Mouse (Mus musculus) stomach, embryonic 14.5 days (tissue): ENCODE measurements around the gene Grm7. TPM values are rescaled to one million over a fixed set of nuclear protein-coding genes. Genes with fewer than 3 reads are reported as not detected.

Experiments used
- ATAC-seq: fragments of 200-750 bp; cut with Nextera tagmentation; 2 replicates; pipeline ENCODE4 v1.8.0; 2017; ENCODE audit warnings: low read depth, moderate TSS enrichment; ENCODE audit not compliant: insufficient number of reproducible peaks, insufficient read depth, low FRiP score
- H3K27ac ChIP-seq: fragments of 300-500 bp; sonication (generic); 2 replicates; pipeline ENCODE4 v1.5.1; 2014; ENCODE audit warnings: mild to moderate bottlenecking, low read length, moderate library complexity, mixed read lengths
- H3K27me3 ChIP-seq: fragments of 300-500 bp; sonication (generic); 2 replicates; pipeline ENCODE4 v1.6.1; 2014; ENCODE audit warnings: low read length, control low read depth, mixed read lengths; ENCODE audit not compliant: control insufficient read depth, insufficient read depth
- H3K36me3 ChIP-seq: fragments of 300-500 bp; sonication (generic); 2 replicates; pipeline ENCODE4 v1.6.1; 2014; ENCODE audit warnings: mild to moderate bottlenecking, control low read depth, low read length, moderate library complexity, mixed read lengths; ENCODE audit not compliant: control insufficient read depth, insufficient read depth
- H3K4me1 ChIP-seq: fragments of 300-500 bp; sonication (generic); 2 replicates; pipeline ENCODE4 v1.6.1; 2014; ENCODE audit warnings: low read length, control low read depth, mixed read lengths; ENCODE audit not compliant: control insufficient read depth, insufficient read depth
- H3K4me2 ChIP-seq: fragments of 300-500 bp; sonication (generic); replicated peaks from 2 replicates; pipeline ENCODE4 v1.6.1; 2014; ENCODE audit warnings: low read depth, low read length, control low read depth
- H3K4me3 ChIP-seq: fragments of 300-500 bp; sonication (generic); 2 replicates; pipeline ENCODE4 v1.5.1; 2014; ENCODE audit warnings: low read depth, low read length, control low read depth
- H3K9ac ChIP-seq: fragments of 300-500 bp; sonication (generic); replicated peaks from 2 replicates; pipeline ENCODE4 v1.6.1; 2014; ENCODE audit warnings: low read depth, mild to moderate bottlenecking, control low read depth, low read length, moderate library complexity, mixed read lengths
- H3K9me3 ChIP-seq: fragments of 300-500 bp; sonication (generic); 2 replicates; pipeline ENCODE4 v1.6.1; 2016; ENCODE audit warnings: low read depth, low read length, control low read depth; ENCODE audit not compliant: control insufficient read depth
- WGBS: fragments of 180-500 bp; shearing (Covaris S2); extraction: QIAGEN DNeasy Blood & Tissue Kit; methylation state at CpG from one replicate; pipeline ENCODE4 v1.1.7; 2014; 5-methylcytosine and 5-hydroxymethylcytosine counted together
- polyA plus RNA-seq: library from polyadenylated mRNA; unstranded; fragments of >200 nt; fragmentation: Nextera tagmentation; extraction: Ambion mirVana; gene quantifications from 2 replicates; pipeline ENCODE4 v1.2.1, GENCODE M21; 2014

The Grm7 gene
- polyA plus RNA-seq, 1 experiment from 2014 or later = 3.3 TPM

GRCm38 (mm10) chr6:111424737-111425136 is 779.4 kb downstream of the Grm7 start:
- Histone ChIP-seq H3K9ac (no peak overlapping the region), H3K9me3 (no peaks in the 10 kb centered on the region), H3K27ac (no peak overlapping the region), H3K4me3 (no peak overlapping the region), H3K4me2 (no peak overlapping the region), H3K27me3 (no peaks in the 10 kb centered on the region), H3K4me1 (no peaks in the 10 kb centered on the region), H3K36me3 (no peaks in the 10 kb centered on the region)
- no peak for ATAC-seq
- WGBS = 88% methylated on average over 1 of the region's 1 CpGs

GRCm38 (mm10) chr6:111446228-111446627 is 800.8 kb downstream of the Grm7 start:
- WGBS = 85% methylated on average over 2 of the region's 2 CpGs

GRCm38 (mm10) chr6:111447851-111448250 is 802.5 kb downstream of the Grm7 start:
- no peaks in the 10 kb centered on the region for H3K4me1 ChIP-seq
- no peak for ATAC-seq
- H3K36me3 ChIP-seq = no peaks in the 10 kb centered on the region
- no peak overlapping the region for H3K27ac ChIP-seq
- no peak overlapping the region for H3K4me3 ChIP-seq
- no peaks in the 10 kb centered on the region for H3K9me3 ChIP-seq
- H3K9ac ChIP-seq = no peak overlapping the region
- no peak overlapping the region for H3K4me2 ChIP-seq
- no peaks in the 10 kb centered on the region for H3K27me3 ChIP-seq

More at GRCm38 (mm10) chr6:111446228-111446627, 800.8 kb downstream of the Grm7 start:
- no peak for ATAC-seq
- Histone ChIP-seq H3K4me3 (no peak overlapping the region), H3K36me3 (no peaks in the 10 kb centered on the region), H3K27ac (no peak overlapping the region), H3K9ac (no peak overlapping the region), H3K9me3 (no peaks in the 10 kb centered on the region), H3K4me1 (no peaks in the 10 kb centered on the region), H3K4me2 (no peak overlapping the region), H3K27me3 (no peaks in the 10 kb centered on the region)

GRCm38 (mm10) chr6:111449054-111449783 is 803.8 kb downstream of the Grm7 start:
- no peak for ATAC-seq
- no peaks in the 10 kb centered on the region for H3K4me1 ChIP-seq
- 32% methylated on average over 3 of the region's 3 CpGs for WGBS
- no peak overlapping the region for H3K27ac ChIP-seq
- H3K36me3 ChIP-seq = no peaks in the 10 kb centered on the region
- H3K9me3 ChIP-seq = no peaks in the 10 kb centered on the region
- no peak overlapping the region for H3K4me3 ChIP-seq
- H3K4me2 ChIP-seq = no peak overlapping the region
- no peaks in the 10 kb centered on the region for H3K27me3 ChIP-seq
- no peak overlapping the region for H3K9ac ChIP-seq

- no peaks in the 10 kb centered on the region for H3K27me3 ChIP-seq
- no peaks in the 10 kb centered on the region for H3K9me3 ChIP-seq
- H3K27ac ChIP-seq = no peak overlapping the region
- no peaks in the 10 kb centered on the region for H3K36me3 ChIP-seq
- WGBS = 59% methylated on average over 1 of the region's 1 CpGs
- no peak overlapping the region for H3K4me2 ChIP-seq
- H3K4me1 ChIP-seq = no peaks in the 10 kb centered on the region
- H3K9ac ChIP-seq = no peak overlapping the region
- no peak overlapping the region for H3K4me3 ChIP-seq
- ATAC-seq = no peak
Observed at GRCm38 (mm10) chr6:111481866-111482265, 836.5 kb downstream of the Grm7 start.

GRCm38 (mm10) chr6:111486081-111486480 is 840.7 kb downstream of the Grm7 start:
- no peaks in the 10 kb centered on the region for H3K36me3 ChIP-seq
- no peaks in the 10 kb centered on the region for H3K9me3 ChIP-seq
- H3K27ac ChIP-seq = no peak overlapping the region
- H3K9ac ChIP-seq = no peak overlapping the region
- no peak overlapping the region for H3K4me3 ChIP-seq
- ATAC-seq = no peak
- no peaks in the 10 kb centered on the region for H3K27me3 ChIP-seq
- no peaks in the 10 kb centered on the region for H3K4me1 ChIP-seq
- H3K4me2 ChIP-seq = no peak overlapping the region

GRCm38 (mm10) chr6:111487556-111487955 is 842.2 kb downstream of the Grm7 start:
- no peak for ATAC-seq
- no peak overlapping the region for H3K4me2 ChIP-seq
- no peaks in the 10 kb centered on the region for H3K36me3 ChIP-seq
- H3K9me3 ChIP-seq = no peaks in the 10 kb centered on the region
- no peak overlapping the region for H3K9ac ChIP-seq
- no peaks in the 10 kb centered on the region for H3K27me3 ChIP-seq
- no peak overlapping the region for H3K4me3 ChIP-seq
- no peaks in the 10 kb centered on the region for H3K4me1 ChIP-seq
- 83% methylated on average over 4 of the region's 4 CpGs for WGBS
- no peak overlapping the region for H3K27ac ChIP-seq

- no peak overlapping the region for H3K4me2 ChIP-seq
- H3K9me3 ChIP-seq = no peaks in the 10 kb centered on the region
- H3K36me3 ChIP-seq = no peaks in the 10 kb centered on the region
- H3K27me3 ChIP-seq = no peaks in the 10 kb centered on the region
- H3K9ac ChIP-seq = no peak overlapping the region
- ATAC-seq = no peak
- H3K4me3 ChIP-seq = no peak overlapping the region
- no peaks in the 10 kb centered on the region for H3K4me1 ChIP-seq
- H3K27ac ChIP-seq = no peak overlapping the region
Observed at GRCm38 (mm10) chr6:111492166-111492565, 846.8 kb downstream of the Grm7 start.

- ATAC-seq = no peak
- 78% methylated on average over 5 of the region's 5 CpGs for WGBS
- Histone ChIP-seq H3K4me2 (no peak overlapping the region), H3K4me3 (no peak overlapping the region), H3K9me3 (no peaks in the 10 kb centered on the region), H3K4me1 (no peaks in the 10 kb centered on the region), H3K36me3 (no peaks in the 10 kb centered on the region), H3K9ac (no peak overlapping the region), H3K27ac (no peak overlapping the region), H3K27me3 (no peaks in the 10 kb centered on the region)
Observed at GRCm38 (mm10) chr6:111499542-111499941, 854.2 kb downstream of the Grm7 start.
